Mouse (Mus musculus): ENCODE results near the gene Npr1. TPM values are rescaled to one million over a fixed set of nuclear protein-coding genes. Genes with fewer than 3 reads are reported as not detected.

Npr1 gene
- polyA plus RNA-seq, 1 experiment, result 0.15 TPM

GRCm38 (mm10) chr3:90459727-90460126 is 5.9 kb downstream of the Npr1 start:
- TF ChIP-seq GATA1 (IDR thresholded peaks at IDR 0.05; ENCODE audit: low read length), result no peak

- no peak for TF ChIP-seq GATA1 (IDR thresholded peaks at IDR 0.05; ENCODE audit: low read length)
Observed at GRCm38 (mm10) chr3:90454931-90455330, 10.7 kb downstream of the Npr1 start.

GRCm38 (mm10) chr3:90451396-90452095 is 14.1 kb downstream of the Npr1 start:
- TF ChIP-seq GATA1 (IDR thresholded peaks at IDR 0.05; ENCODE audit: low read length), result no peak

GRCm38 (mm10) chr3:90450874-90451273 is 14.8 kb downstream of the Npr1 start:
- no peak for TF ChIP-seq GATA1 (IDR thresholded peaks at IDR 0.05; ENCODE audit: low read length)

- TF ChIP-seq GATA1 (IDR thresholded peaks at IDR 0.05; ENCODE audit: low read length), result no peak
Observed at GRCm38 (mm10) chr3:90448626-90449025, 17.0 kb downstream of the Npr1 start.

- no peak for TF ChIP-seq GATA1 (IDR thresholded peaks at IDR 0.05; ENCODE audit: low read length)
Observed at GRCm38 (mm10) chr3:90447123-90447494, 18.6 kb downstream of the Npr1 start.

- no peak for TF ChIP-seq GATA1 (IDR thresholded peaks at IDR 0.05; ENCODE audit: low read length)
Observed at GRCm38 (mm10) chr3:90446389-90447122, 19.1 kb downstream of the Npr1 start.

GRCm38 (mm10) chr3:90445417-90446200 is 20.1 kb downstream of the Npr1 start:
- no peak for TF ChIP-seq GATA1 (IDR thresholded peaks at IDR 0.05; ENCODE audit: low read length)

- TF ChIP-seq GATA1 (IDR thresholded peaks at IDR 0.05; ENCODE audit: low read length), result no peak
Observed at GRCm38 (mm10) chr3:90443977-90444376, 21.7 kb downstream of the Npr1 start.

GRCm38 (mm10) chr3:90440756-90441155 is 24.9 kb downstream of the Npr1 start:
- TF ChIP-seq GATA1 (IDR thresholded peaks at IDR 0.05; ENCODE audit: low read length), result no peak

- TF ChIP-seq GATA1 (IDR thresholded peaks at IDR 0.05; ENCODE audit: low read length), result no peak
Observed at GRCm38 (mm10) chr3:90437131-90437530, 28.5 kb downstream of the Npr1 start.

GRCm38 (mm10) chr3:90434073-90434730 is 31.5 kb downstream of the Npr1 start:
- no peak for TF ChIP-seq GATA1 (IDR thresholded peaks at IDR 0.05; ENCODE audit: low read length)

- TF ChIP-seq GATA1 (IDR thresholded peaks at IDR 0.05; ENCODE audit: low read length), result no peak
Observed at GRCm38 (mm10) chr3:90433381-90434020, 32.2 kb downstream of the Npr1 start, which contains the start of gene Ints3. TSS of gene Ints3 (minus strand) at chr3:90433622.

- TF ChIP-seq GATA1 (IDR thresholded peaks at IDR 0.05; ENCODE audit: low read length), result no peak
Observed at GRCm38 (mm10) chr3:90432811-90433219, 32.9 kb downstream of the Npr1 start.

GRCm38 (mm10) chr3:90432348-90432747 is 33.3 kb downstream of the Npr1 start:
- no peak for TF ChIP-seq GATA1 (IDR thresholded peaks at IDR 0.05; ENCODE audit: low read length)

Data from G1E-ER4 (cell line).